Mouse (Mus musculus): Measurements from ENCODE around the gene Atp8b4.

Gene Atp8b4

GRCm38 (mm10) chr2:126361131-126361810 is 139.2 kb downstream of the Atp8b4 start:
- no peak for DNase-seq (ENCODE audit: low spot score in 2 of 2)

DNA sequence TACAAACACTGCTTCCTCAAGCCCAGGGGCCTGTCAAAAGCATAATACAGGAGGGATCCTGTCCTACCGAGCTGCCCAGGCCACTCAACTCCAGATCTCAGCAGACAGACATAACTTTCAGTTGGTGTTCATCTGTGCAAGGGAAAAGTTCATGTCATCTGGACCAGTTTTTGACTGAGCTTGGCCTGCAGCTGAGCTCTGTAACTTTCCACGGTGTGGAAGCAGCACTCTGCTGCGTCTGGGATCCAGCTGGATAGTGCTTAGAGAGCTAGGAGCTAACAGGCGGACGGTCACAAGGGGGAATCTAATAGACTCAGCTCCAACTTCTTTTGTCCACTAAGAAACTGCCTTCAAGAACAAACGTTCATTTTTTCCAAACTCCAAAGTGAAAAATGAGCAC is 139.8 kb downstream of the Atp8b4 start:
- DNase-seq (ENCODE audit: low spot score in 2 of 2): no peak

GRCm38 (mm10) chr2:126359965-126360364 is 140.5 kb downstream of the Atp8b4 start:
- DNase-seq (ENCODE audit: low spot score in 2 of 2): no peak

DNA sequence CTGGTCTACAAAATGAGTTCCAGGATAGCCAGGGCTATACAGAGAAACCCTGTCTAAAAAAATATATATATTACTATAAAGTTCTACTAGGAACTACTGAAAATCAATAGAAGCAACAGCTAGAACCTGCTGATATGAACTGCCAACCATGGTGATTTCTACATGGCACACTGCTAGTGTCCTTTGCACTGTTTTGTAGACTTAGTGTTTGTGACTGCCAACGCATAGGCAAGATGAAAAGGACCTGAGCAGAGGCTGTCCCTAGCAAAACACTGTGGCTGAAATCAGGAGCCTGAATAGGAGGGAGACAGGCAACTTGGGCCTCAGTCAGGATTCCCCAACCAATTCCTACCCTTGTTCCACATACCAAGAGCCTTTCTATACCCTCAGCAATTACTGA is 141.2 kb downstream of the Atp8b4 start:
- no peak for DNase-seq (ENCODE audit: low spot score in 2 of 2)

DNA sequence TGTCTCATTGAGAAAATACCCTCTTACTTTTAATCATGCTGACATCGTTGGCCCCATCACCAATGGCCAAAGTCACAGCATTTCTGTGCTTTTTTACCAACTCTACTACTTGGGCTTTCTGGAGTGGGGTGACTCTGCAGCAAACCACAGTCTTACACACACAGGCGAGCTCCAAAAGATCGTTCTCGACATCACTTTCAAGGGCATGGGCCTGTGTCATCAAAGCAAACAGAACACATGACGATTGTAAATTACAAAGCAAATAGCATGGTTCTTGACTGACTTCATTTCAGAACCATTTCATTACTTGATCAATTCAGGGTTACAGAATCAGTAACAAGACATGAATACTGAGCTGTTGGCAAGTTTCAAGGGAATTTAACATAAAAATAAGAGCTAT is 141.7 kb downstream of the Atp8b4 start:
- no peak for DNase-seq (ENCODE audit: low spot score in 2 of 2)

DNA sequence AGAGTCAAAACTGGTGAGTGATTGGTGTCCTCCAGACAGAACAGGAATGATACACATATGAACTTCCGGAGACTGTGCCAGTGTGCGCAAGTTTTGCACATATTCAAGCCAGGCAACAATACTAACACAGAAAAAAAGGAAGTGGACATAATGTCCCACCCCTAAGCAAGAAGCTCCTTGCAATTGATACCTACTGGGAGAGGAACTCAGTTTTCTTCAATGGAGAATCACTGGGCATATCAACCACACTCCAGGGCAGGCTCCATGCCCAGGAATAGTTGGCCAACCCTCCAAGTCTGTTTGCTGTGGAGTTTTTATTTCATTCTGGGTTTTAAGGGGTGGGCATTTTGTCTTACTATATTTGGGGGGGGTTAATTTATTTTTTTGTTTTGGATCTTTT is 145.2 kb downstream of the Atp8b4 start:
- no peak for DNase-seq (ENCODE audit: low spot score in 2 of 2)

- DNase-seq (ENCODE audit: low spot score in 2 of 2): no peak
Measured at GRCm38 (mm10) chr2:126351811-126352210, 148.7 kb downstream of the Atp8b4 start.

DNA sequence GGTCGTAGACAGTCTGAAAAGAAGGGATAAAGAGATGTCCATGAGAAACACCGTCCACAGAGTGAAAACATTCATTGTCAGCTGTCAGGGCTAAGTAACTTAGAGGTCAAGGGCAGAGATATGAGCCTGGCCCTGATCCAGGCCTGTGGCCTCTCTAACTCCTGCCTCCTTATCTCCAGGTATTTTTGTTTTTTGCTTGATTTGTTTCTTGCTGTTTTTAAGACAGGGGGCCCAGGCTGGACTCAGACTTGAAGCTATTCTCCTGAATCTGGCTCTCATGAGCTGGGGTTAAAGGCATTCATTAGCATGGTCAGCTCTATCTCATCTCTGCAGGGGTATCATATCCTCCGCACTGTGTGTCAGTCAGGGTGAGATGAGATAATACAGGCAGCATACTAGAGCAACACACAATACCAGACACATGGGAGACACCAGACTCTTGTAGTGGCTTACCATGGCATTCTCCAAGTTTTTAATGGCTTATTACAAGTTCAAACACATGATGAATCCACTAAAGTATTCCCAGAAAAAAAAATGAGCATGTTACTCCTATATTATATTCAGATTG is 157.4 kb downstream of the Atp8b4 start:
- no peak for DNase-seq (ENCODE audit: low spot score in 2 of 2)

DNA sequence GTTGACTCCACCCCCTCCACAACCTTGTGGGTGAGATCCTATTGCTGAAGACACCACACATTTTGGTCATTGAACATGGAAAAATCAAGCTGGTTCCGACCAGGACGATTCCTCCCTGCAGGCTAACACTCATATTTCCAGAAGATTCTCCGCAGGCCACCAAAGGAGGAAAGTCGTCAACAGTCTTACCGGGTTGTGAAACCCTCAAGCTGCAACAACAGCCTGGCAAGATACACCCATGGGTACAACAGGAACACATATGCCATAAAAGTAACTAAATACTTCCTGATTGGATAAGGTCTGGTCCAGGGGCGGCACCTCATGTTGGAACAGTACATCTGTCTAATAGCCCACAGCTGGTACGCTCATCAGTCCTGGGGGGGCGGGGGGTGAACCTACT is 159.0 kb downstream of the Atp8b4 start:
- DNase-seq (ENCODE audit: low spot score in 2 of 2): no peak

DNA sequence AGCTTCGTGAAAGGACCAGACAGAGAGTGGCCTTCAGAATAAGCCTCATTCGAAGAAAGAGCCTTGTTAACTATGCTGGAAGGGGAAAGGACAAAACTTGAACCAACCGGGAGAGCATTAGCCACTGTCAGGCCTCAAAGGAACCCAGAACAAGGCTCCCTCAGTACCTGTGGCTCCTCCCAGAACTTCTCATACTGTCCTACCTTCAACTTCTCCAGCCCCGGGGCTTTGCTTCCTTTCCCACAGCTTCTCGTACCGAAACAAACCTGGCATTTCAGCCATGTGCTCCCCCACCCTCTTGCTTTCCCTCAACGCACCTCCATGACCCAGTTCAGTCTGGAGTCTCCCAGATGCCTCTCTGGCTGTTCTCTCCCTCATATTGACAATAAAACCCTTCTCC is 160.3 kb downstream of the Atp8b4 start:
- DNase-seq (ENCODE audit: low spot score in 2 of 2): no peak

GRCm38 (mm10) chr2:126339516-126339915 is 161.0 kb downstream of the Atp8b4 start:
- no peak for DNase-seq (ENCODE audit: low spot score in 2 of 2)

DNA sequence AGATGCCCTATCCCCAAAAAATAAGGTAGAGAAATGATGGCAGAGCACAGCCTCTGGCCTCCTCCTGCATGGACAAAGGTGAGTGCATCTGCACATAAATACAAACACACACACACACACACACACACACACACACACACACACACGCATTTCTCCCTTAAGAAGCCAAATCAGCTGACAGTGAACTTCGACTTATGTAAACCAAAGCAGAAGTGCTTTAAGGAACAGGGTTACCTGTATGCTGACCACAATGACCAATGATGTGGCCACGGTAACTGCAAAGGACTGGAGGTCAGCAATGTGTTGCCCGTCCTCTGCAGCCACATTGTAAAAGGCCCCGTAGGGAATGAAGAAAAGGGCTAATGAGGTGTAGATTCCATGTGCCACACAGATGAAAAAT is 163.3 kb downstream of the Atp8b4 start:
- no peak for DNase-seq (ENCODE audit: low spot score in 2 of 2)

- DNase-seq (ENCODE audit: low spot score in 2 of 2): no peak
Measured at GRCm38 (mm10) chr2:126331794-126332193, 168.7 kb downstream of the Atp8b4 start.

DNA sequence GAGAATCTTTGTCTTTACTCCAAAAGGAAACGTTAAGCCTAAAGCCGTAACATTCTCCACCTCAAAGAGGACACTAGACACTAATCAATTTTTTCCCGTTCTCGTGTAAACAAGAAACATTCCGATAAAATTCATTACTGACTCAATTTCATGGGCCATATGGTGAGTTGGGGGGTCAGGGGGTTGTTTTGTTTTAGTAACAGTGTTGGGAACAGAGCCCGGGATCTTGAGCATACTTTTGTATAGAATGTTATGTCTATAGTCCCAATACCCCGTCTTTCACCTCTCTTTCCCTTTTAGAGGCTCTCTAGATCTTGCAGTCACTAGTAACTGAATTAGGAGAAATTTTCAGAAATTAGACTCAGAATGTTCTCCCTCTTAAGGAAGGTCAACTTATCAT is 177.3 kb downstream of the Atp8b4 start:
- DNase-seq (ENCODE audit: low spot score in 2 of 2): no peak

DNA sequence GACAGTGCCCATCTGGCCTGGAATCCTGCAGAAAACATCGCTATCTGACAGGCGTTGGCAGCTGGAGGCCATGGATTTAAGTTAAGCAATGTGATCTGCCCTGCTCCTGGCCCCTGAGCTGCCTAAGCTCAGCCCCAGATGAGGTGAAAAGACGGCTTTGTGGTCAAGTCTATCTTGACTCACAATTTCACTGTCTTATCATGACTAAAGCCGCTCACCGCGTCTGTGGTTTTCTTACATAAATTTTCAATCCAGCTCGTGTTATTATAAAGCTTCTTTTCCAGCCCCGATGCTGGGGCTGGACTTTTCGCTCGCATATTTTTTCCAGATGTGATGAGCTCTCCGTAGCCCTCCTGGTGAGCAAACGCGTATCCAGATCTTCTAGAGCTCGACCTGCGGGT is 177.8 kb downstream of the Atp8b4 start:
- DNase-seq (ENCODE audit: low spot score in 2 of 2): no peak

DNA sequence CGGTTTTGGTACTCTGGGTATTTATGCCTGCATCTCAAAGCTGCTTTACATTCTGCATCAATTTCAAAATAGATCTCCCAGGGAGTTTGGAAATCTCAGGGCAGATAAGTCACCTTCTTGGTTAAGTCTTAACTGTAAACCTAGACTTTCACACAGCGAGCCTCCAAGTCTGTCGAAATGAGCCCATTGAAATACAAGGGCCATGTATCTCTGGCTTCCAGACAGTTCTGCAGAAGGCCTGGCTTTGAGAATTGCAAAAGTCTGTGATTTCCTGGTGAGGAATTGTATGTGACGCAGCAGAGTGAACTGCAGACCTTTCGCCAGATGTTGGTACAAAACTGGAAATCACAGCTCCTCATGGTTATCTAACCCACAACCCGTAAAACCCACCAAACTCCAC is 182.4 kb downstream of the Atp8b4 start:
- DNase-seq (ENCODE audit: low spot score in 2 of 2): no peak

DNA sequence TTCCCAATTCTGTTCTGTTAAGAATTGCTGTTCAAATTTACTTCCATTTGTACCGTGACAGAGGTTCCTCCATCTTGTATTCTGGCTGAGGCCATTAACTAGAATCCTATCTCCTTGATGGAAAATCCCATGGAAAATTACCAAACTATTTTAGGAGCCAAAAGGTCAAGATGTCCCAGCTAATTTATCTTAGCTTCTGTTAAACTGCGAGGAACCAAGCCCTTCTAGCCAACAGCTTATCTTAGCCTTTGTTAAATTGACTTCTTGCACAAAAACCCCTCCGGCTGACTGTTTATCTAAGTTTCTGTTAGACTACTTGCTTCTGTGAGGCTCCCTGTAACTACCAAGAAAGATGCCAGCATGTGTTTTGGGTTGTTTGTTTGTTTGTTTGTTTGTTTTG is 183.5 kb downstream of the Atp8b4 start:
- DNase-seq (ENCODE audit: low spot score in 2 of 2): no peak

GRCm38 (mm10) chr2:126316346-126316745 is 184.1 kb downstream of the Atp8b4 start:
- DNase-seq (ENCODE audit: low spot score in 2 of 2): no peak

GRCm38 (mm10) chr2:126311056-126311455 is 189.4 kb downstream of the Atp8b4 start:
- no peak for DNase-seq (ENCODE audit: low spot score in 2 of 2)

- no peak for DNase-seq (ENCODE audit: low spot score in 2 of 2)
Measured at GRCm38 (mm10) chr2:126309994-126310393, 190.5 kb downstream of the Atp8b4 start.

- no peak for DNase-seq (ENCODE audit: low spot score in 2 of 2)
Measured at GRCm38 (mm10) chr2:126304621-126305020, 195.9 kb downstream of the Atp8b4 start.

GRCm38 (mm10) chr2:126303226-126303625 is 197.2 kb downstream of the Atp8b4 start:
- DNase-seq (ENCODE audit: low spot score in 2 of 2): no peak

GRCm38 (mm10) chr2:126302381-126302780 is 198.1 kb downstream of the Atp8b4 start:
- DNase-seq (ENCODE audit: low spot score in 2 of 2): no peak

DNA sequence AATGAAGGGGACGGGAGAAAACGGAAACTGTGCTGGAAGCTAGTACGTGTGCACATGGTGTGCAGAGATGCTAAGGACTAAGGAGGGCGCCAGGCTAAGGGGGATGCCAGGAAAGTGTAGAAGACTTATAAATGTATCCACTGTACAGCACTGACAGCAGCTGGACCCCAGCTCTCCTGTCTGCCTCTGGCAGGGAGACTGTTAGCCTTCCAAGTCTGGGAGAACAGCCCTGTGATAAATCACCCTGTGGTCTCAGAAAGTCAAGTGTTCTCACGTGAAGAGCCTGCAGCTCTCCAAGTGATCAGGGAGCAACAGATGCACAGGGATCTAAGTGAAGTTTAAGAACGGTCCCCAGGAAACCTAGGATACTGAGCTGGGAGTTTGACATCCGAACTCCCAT is 209.8 kb downstream of the Atp8b4 start:
- DNase-seq (ENCODE audit: low spot score in 2 of 2): no peak

Measured in cerebellum, postnatal 4 days (tissue).